Mouse (Mus musculus) lung, postnatal 0 days (tissue): ENCODE results near the gene Gsg1l. TPM values are rescaled to one million over a fixed set of nuclear protein-coding genes. Genes with fewer than 3 reads are reported as not detected.

Experiments
- ATAC-seq: fragments of 200-750 bp; cut with Nextera tagmentation; 2 replicates; pipeline ENCODE4 v1.8.0; 2017; ENCODE audit warnings: moderate library complexity
- DNase-seq: peaks from one replicate; pipeline ENCODE4 v3.0.0-alpha.2; 2016; ENCODE audit warnings: low spot score
- H3K27ac ChIP-seq: fragments of 300-500 bp; sonication (generic); 2 replicates; pipeline ENCODE4 v1.5.1; 2014; ENCODE audit warnings: antibody characterized with exemption, mild to moderate bottlenecking, low read length, mixed read lengths
- H3K27me3 ChIP-seq: fragments of 300-500 bp; sonication (generic); replicated peaks from 2 replicates; pipeline ENCODE4 v1.6.1; 2014; ENCODE audit warnings: low read length, mixed read lengths; ENCODE audit not compliant: insufficient read depth
- H3K36me3 ChIP-seq: fragments of 300-500 bp; sonication (generic); 2 replicates; pipeline ENCODE4 v1.6.1; 2014; ENCODE audit warnings: low read length, mixed read lengths; ENCODE audit not compliant: insufficient read depth
- H3K4me1 ChIP-seq: fragments of 300-500 bp; sonication (generic); 2 replicates; pipeline ENCODE4 v1.6.1; 2014; ENCODE audit warnings: antibody characterized with exemption, low read depth, low read length, mixed read lengths; ENCODE audit not compliant: insufficient read depth
- H3K4me2 ChIP-seq: fragments of 300-500 bp; sonication (generic); replicated peaks from 2 replicates; pipeline ENCODE4 v1.6.1; 2014; ENCODE audit warnings: low read depth, mild to moderate bottlenecking, low read length, moderate library complexity, mixed read lengths
- H3K4me3 ChIP-seq: fragments of 300-500 bp; sonication (generic); 2 replicates; pipeline ENCODE4 v1.5.1; 2014; ENCODE audit warnings: low read depth, low read length
- H3K9ac ChIP-seq: fragments of 300-500 bp; sonication (generic); replicated peaks from 2 replicates; pipeline ENCODE4 v1.6.1; 2014; ENCODE audit warnings: low read depth, mild to moderate bottlenecking
- H3K9me3 ChIP-seq: fragments of 300-500 bp; sonication (generic); 2 replicates; pipeline ENCODE4 v1.6.1; 2016; ENCODE audit warnings: low read length, mixed read lengths
- CTCF ChIP-seq: IDR thresholded peaks from 2 replicates; pipeline ENCODE4 v1.5.1; 2016; ENCODE audit warnings: antibody characterized with exemption, mild to moderate bottlenecking
- EP300 ChIP-seq: IDR thresholded peaks from 2 replicates; pipeline ENCODE4 v1.6.1; 2016; ENCODE audit warnings: antibody characterized with exemption, mild to moderate bottlenecking, control low read depth
- WGBS: fragments of 180-500 bp; shearing (Covaris S2); extraction: QIAGEN DNeasy Blood & Tissue Kit; methylation state at CpG from one replicate; pipeline ENCODE4 v1.1.7; 2014; 5-methylcytosine and 5-hydroxymethylcytosine counted together
- polyA plus RNA-seq: library from polyadenylated mRNA; unstranded; fragments of >200 nt; fragmentation: Nextera tagmentation; extraction: Ambion mirVana; gene quantifications from 2 replicates; pipeline ENCODE4 v1.2.1, GENCODE M21; 2015

Gsg1l gene
- polyA plus RNA-seq, 1 experiment from 2014 or later = 0.66 TPM

GRCm38 (mm10) chr7:126096596-126096995, 14.4 kb upstream of the Gsg1l start:
- DNase-seq (peak; percentile 65), ATAC-seq (peak; percentile 73)
- Histone ChIP-seq H3K27me3 (no peaks in the 10 kb centered on the region), H3K36me3 (peaks cover 3% of the 10 kb centered on the region), H3K4me3 (no peak overlapping the region), H3K9me3 (no peaks in the 10 kb centered on the region), H3K4me1 (no peaks in the 10 kb centered on the region), H3K27ac (no peak overlapping the region), H3K9ac (no peak overlapping the region), H3K4me2 (no peak overlapping the region)
- 42% methylated on average over 5 of the region's 5 CpGs for WGBS
- TF ChIP-seq EP300 = 0 out of 2 replicates have a peak, but pooled peaks have one; percentile 18
- TF ChIP-seq CTCF = no peak

GRCm38 (mm10) chr7:126094738-126095137, 12.5 kb upstream of the Gsg1l start:
- TF ChIP-seq EP300 (no peak), CTCF (no peak)
- H3K4me2 ChIP-seq = no peak overlapping the region
- no peaks in the 10 kb centered on the region for H3K27me3 ChIP-seq
- 86% methylated on average over 5 of the region's 5 CpGs for WGBS
- no peak overlapping the region for H3K4me3 ChIP-seq
- DNase-seq = no peak
- no peak for ATAC-seq
- no peaks in the 10 kb centered on the region for H3K9me3 ChIP-seq
- H3K27ac ChIP-seq = no peak overlapping the region
- no peak overlapping the region for H3K9ac ChIP-seq
- no peaks in the 10 kb centered on the region for H3K4me1 ChIP-seq
- H3K36me3 ChIP-seq = no peaks in the 10 kb centered on the region

- DNase-seq (no peak), ATAC-seq (no peak)
- no peak overlapping the region for H3K4me2 ChIP-seq
- TF ChIP-seq CTCF (no peak), EP300 (no peak)
- no peak overlapping the region for H3K9ac ChIP-seq
- no peaks in the 10 kb centered on the region for H3K9me3 ChIP-seq
- no peaks in the 10 kb centered on the region for H3K36me3 ChIP-seq
- H3K27me3 ChIP-seq = no peaks in the 10 kb centered on the region
- H3K27ac ChIP-seq = no peak overlapping the region
- WGBS = 37% methylated on average over 3 of the region's 3 CpGs
- H3K4me3 ChIP-seq = no peak overlapping the region
- no peaks in the 10 kb centered on the region for H3K4me1 ChIP-seq
Observed at GRCm38 (mm10) chr7:126093162-126093561, 11.0 kb upstream of the Gsg1l start.

GRCm38 (mm10) chr7:126089782-126090181, 7.6 kb upstream of the Gsg1l start:
- WGBS = 14% methylated on average over 6 of the region's 6 CpGs
- Histone ChIP-seq H3K4me1 (peaks cover 7% of the 10 kb centered on the region; the same call in 1 of the 2 replicates), H3K4me2 (no peak overlapping the region), H3K4me3 (no peak overlapping the region), H3K9me3 (no peaks in the 10 kb centered on the region), H3K27ac (no peak overlapping the region), H3K9ac (no peak overlapping the region), H3K27me3 (no peaks in the 10 kb centered on the region), H3K36me3 (no peaks in the 10 kb centered on the region)
- TF ChIP-seq CTCF = peak; percentile 89
- no peak for TF ChIP-seq EP300
- DNase-seq (peak; percentile 80), ATAC-seq (peak; percentile 36)

- ATAC-seq = no peak
- H3K9me3 ChIP-seq = no peaks in the 10 kb centered on the region
- DNase-seq = peak; percentile 30
- no peaks in the 10 kb centered on the region for H3K36me3 ChIP-seq
- 15% methylated on average over 5 of the region's 6 CpGs for WGBS
- no peak overlapping the region for H3K4me3 ChIP-seq
- H3K27ac ChIP-seq = no peak overlapping the region
- no peak overlapping the region for H3K4me2 ChIP-seq
- no peak overlapping the region for H3K9ac ChIP-seq
- peaks cover 7% of the 10 kb centered on the region; the same call in 1 of the 2 replicates for H3K4me1 ChIP-seq
- TF ChIP-seq EP300 (no peak), CTCF (peak; percentile 49)
- H3K27me3 ChIP-seq = peaks cover under 1% of the 10 kb centered on the region; the same call in 1 of the 2 replicates
Observed at GRCm38 (mm10) chr7:126088155-126088554, 5.9 kb upstream of the Gsg1l start.

GRCm38 (mm10) chr7:126087602-126088001, 5.4 kb upstream of the Gsg1l start:
- Histone ChIP-seq H3K27me3 (peaks cover 7% of the 10 kb centered on the region), H3K9me3 (no peaks in the 10 kb centered on the region), H3K4me3 (no peak overlapping the region), H3K4me2 (no peak overlapping the region), H3K36me3 (no peaks in the 10 kb centered on the region), H3K27ac (no peak overlapping the region), H3K4me1 (peaks cover 7% of the 10 kb centered on the region; the same call in 1 of the 2 replicates), H3K9ac (no peak overlapping the region)
- ATAC-seq (no peak), DNase-seq (no peak)
- WGBS = 45% methylated on average over 10 of the region's 10 CpGs
- TF ChIP-seq CTCF = no peak
- no peak for TF ChIP-seq EP300

- peaks cover 7% of the 10 kb centered on the region for H3K4me1 ChIP-seq
- H3K4me3 ChIP-seq = 0 out of 2 replicates have a peak overlapping the region, but pooled peaks have one; percentile 4
- TF ChIP-seq CTCF (0 out of 2 replicates have a peak, but pooled peaks have one; percentile 17), EP300 (no peak)
- peak; percentile 78 for DNase-seq
- no peak overlapping the region for H3K4me2 ChIP-seq
- H3K36me3 ChIP-seq = no peaks in the 10 kb centered on the region
- H3K9me3 ChIP-seq = no peaks in the 10 kb centered on the region
- H3K27me3 ChIP-seq = peaks cover 18% of the 10 kb centered on the region
- WGBS = 13% methylated on average over 6 of the region's 6 CpGs
- H3K27ac ChIP-seq = no peak overlapping the region
- H3K9ac ChIP-seq = no peak overlapping the region
- peak; percentile 55 for ATAC-seq
Observed at GRCm38 (mm10) chr7:126086321-126086741, 4.1 kb upstream of the Gsg1l start.
